Mouse (Mus musculus) midbrain, embryonic 10.5 days (tissue): ENCODE data around the gene Nrtn. TPM values are rescaled to one million over a fixed set of nuclear protein-coding genes. Genes with fewer than 3 reads are reported as not detected.

ENCODE experiments used
- DNase-seq: peaks from one replicate; pipeline ENCODE4 v3.0.0-alpha.2; 2017; ENCODE audit warnings: low spot score
- H3K27ac ChIP-seq: fragments of 300-500 bp; sonication (generic); replicated peaks from 2 replicates; pipeline ENCODE4 v1.5.1; 2016; ENCODE audit warnings: mild to moderate bottlenecking
- H3K27me3 ChIP-seq: fragments of 300-500 bp; sonication (generic); 2 replicates; pipeline ENCODE4 v1.6.1; 2016; ENCODE audit warnings: low read depth, mild to moderate bottlenecking; ENCODE audit not compliant: poor library complexity, severe bottlenecking
- H3K36me3 ChIP-seq: fragments of 300-500 bp; sonication (generic); 2 replicates; pipeline ENCODE4 v1.6.1; 2016; ENCODE audit warnings: mild to moderate bottlenecking, moderate library complexity
- H3K4me1 ChIP-seq: fragments of 300-500 bp; sonication (generic); 2 replicates; pipeline ENCODE4 v1.6.1; 2016
- H3K4me3 ChIP-seq: fragments of 300-500 bp; sonication (generic); 2 replicates; pipeline ENCODE4 v1.5.1; 2016; ENCODE audit warnings: mild to moderate bottlenecking, moderate library complexity
- H3K9me3 ChIP-seq: fragments of 300-500 bp; sonication (generic); replicated peaks from 2 replicates; pipeline ENCODE4 v1.6.1; 2016; ENCODE audit warnings: mild to moderate bottlenecking
- WGBS: fragments of 180-500 bp; shearing (Covaris S2); methylation state at CpG from one replicate; pipeline ENCODE4 v1.1.7; 2016; 5-methylcytosine and 5-hydroxymethylcytosine counted together
- polyA plus RNA-seq: library from polyadenylated mRNA; unstranded; fragments of >200 nt; fragmentation: Nextera tagmentation; extraction: Ambion mirVana; gene quantifications from 2 replicates; pipeline ENCODE4 v1.2.1, GENCODE M21; 2016

The Nrtn gene
- polyA plus RNA-seq, 1 experiment from 2014 or later, result 4.1 TPM

- H3K27ac ChIP-seq, result no peak overlapping the region
- H3K36me3 ChIP-seq, result peaks cover 100% of the 10 kb centered on the region
- DNase-seq, result no peak
- no peak overlapping the region for H3K4me3 ChIP-seq
- WGBS, result 91% methylated on average over 4 of the region's 4 CpGs
- no peaks in the 10 kb centered on the region for H3K27me3 ChIP-seq
- no peaks in the 10 kb centered on the region for H3K4me1 ChIP-seq
- no peaks in the 10 kb centered on the region for H3K9me3 ChIP-seq
Measured at GRCm38 (mm10) chr17:56703038-56703437, 54.3 kb downstream of the Nrtn start.

Other genes starting within 250 kb of the Nrtn start
- not detected in 2 replicates for gene Znrf4, start 245.1 kb downstream of the Nrtn start, polyA plus RNA-seq
- 0.80 and 0.89 TPM in 2 replicates for gene Gm20219, start 203.1 kb downstream of the Nrtn start, polyA plus RNA-seq
- 80.9 and 85.6 TPM in 2 replicates for gene Safb2, start 172.9 kb downstream of the Nrtn start, polyA plus RNA-seq
- gene Safb, start 172.7 kb downstream of the Nrtn start, polyA plus RNA-seq, result 148 and 157 TPM in 2 replicates
- gene 2410015M20Rik, start 147.8 kb downstream of the Nrtn start, polyA plus RNA-seq, result 197 and 202 TPM in 2 replicates
- gene Rpl36, start 144.1 kb downstream of the Nrtn start, polyA plus RNA-seq, result 1,286 and 1,494 TPM in 2 replicates
- 52.4 and 54.4 TPM in 2 replicates for gene Lonp1, start 130.6 kb downstream of the Nrtn start, polyA plus RNA-seq
- gene Catsperd, start 129.4 kb downstream of the Nrtn start, polyA plus RNA-seq, result 0.61 and 0.79 TPM in 2 replicates
- gene Ranbp3, start 84.2 kb downstream of the Nrtn start, polyA plus RNA-seq, result 140 and 145 TPM in 2 replicates
- gene Ndufa11, start 39.8 kb downstream of the Nrtn start, polyA plus RNA-seq, result 385 and 393 TPM in 2 replicates
- gene Vmac, start 39.5 kb downstream of the Nrtn start, polyA plus RNA-seq, result 12.0 and 16.5 TPM in 2 replicates
- gene Dus3l, start 7.2 kb upstream of the Nrtn start, polyA plus RNA-seq, result 44.7 and 45.6 TPM in 2 replicates
- gene Prr22, start 12.7 kb upstream of the Nrtn start, polyA plus RNA-seq, result 1.5 and 2.2 TPM in 2 replicates
- 9.8 TPM in 2 replicates for gene Rfx2, start 73.5 kb upstream of the Nrtn start, polyA plus RNA-seq
- gene Acsbg2, start 116.9 kb upstream of the Nrtn start, polyA plus RNA-seq, result not detected in 2 replicates
- 0.48 and 0.66 TPM in 2 replicates for gene 1700061G19Rik, start 117.9 kb upstream of the Nrtn start, polyA plus RNA-seq
- 67.7 and 77.8 TPM in 2 replicates for gene Mllt1, start 177.9 kb upstream of the Nrtn start, polyA plus RNA-seq
- not detected in 2 replicates for gene Acer1, start 224.6 kb upstream of the Nrtn start, polyA plus RNA-seq
- gene Clpp, start 232.8 kb upstream of the Nrtn start, polyA plus RNA-seq, result 173 and 174 TPM in 2 replicates
- 40.2 and 41.3 TPM in 2 replicates for gene Alkbh7, start 239.8 kb upstream of the Nrtn start, polyA plus RNA-seq
- gene Pspn, start 242.5 kb upstream of the Nrtn start, polyA plus RNA-seq, result 0.76 and 0.94 TPM in 2 replicates